Mouse (Mus musculus) ES-E14 (cell line): ENCODE measurements around the gene Clcnkb. TPM values are rescaled to one million over a fixed set of nuclear protein-coding genes. Genes with fewer than 3 reads are reported as not detected.

Experiments used
- DNase-seq: peaks from one replicate; pipeline ENCODE4 v3.0.0-alpha.2; 2013; ENCODE audit warnings: low read depth, low spot score
- H3K27ac ChIP-seq: 2 replicates; pipeline ENCODE4 v1.5.1; 2012; ENCODE audit warnings: low read depth, mild to moderate bottlenecking, low read length, moderate library complexity, mixed read lengths; ENCODE audit not compliant: poor library complexity, insufficient read depth, severe bottlenecking
- H3K36me3 ChIP-seq: 2 replicates; pipeline ENCODE4 v1.6.1; 2012; ENCODE audit warnings: mild to moderate bottlenecking, low read length, moderate library complexity, mixed read lengths; ENCODE audit not compliant: control insufficient read depth, poor library complexity, insufficient read depth, severe bottlenecking
- H3K4me1 ChIP-seq, 2 experiments: fragments of 150-350 bp in 1 of 2; sonication (generic) in 1 of 2; 2 replicates each; pipeline ENCODE4 v1.6.1; 2012; ENCODE audit warnings: low read length in 2 of 2, mild to moderate bottlenecking in 1 of 2, mixed read lengths in 1 of 2; ENCODE audit not compliant: control insufficient read depth in 2 of 2, insufficient read depth in 2 of 2, poor library complexity in 1 of 2
- H3K4me3 ChIP-seq, 2 experiments: fragments of 150-350 bp in 1 of 2; sonication (generic) in 1 of 2; 2 replicates each; pipeline ENCODE4 v1.5.1; 2012; ENCODE audit warnings: low read length in 2 of 2, low read depth in 1 of 2, mild to moderate bottlenecking in 1 of 2, mixed read lengths in 1 of 2; ENCODE audit not compliant: insufficient read depth in 1 of 2, poor library complexity in 1 of 2, severe bottlenecking in 1 of 2
- H3K9ac ChIP-seq: 2 replicates; pipeline ENCODE4 v1.6.1; 2012; ENCODE audit warnings: low read depth, mild to moderate bottlenecking, low read length, mixed read lengths; ENCODE audit not compliant: poor library complexity, insufficient read depth, severe bottlenecking
- H3K9me3 ChIP-seq: fragments of 150-350 bp; sonication (generic); 2 replicates; pipeline ENCODE4 v1.6.1; 2012; ENCODE audit warnings: low read depth, mild to moderate bottlenecking, low read length; ENCODE audit not compliant: control insufficient read depth, insufficient read depth
- CHD2 ChIP-seq: IDR thresholded peaks from 2 replicates; pipeline ENCODE4 v1.6.1; 2014; ENCODE audit warnings: mild to moderate bottlenecking, low read depth, low read length, inconsistent platforms
- HCFC1 ChIP-seq: IDR thresholded peaks from 2 replicates; pipeline ENCODE4 v1.6.1; 2012; ENCODE audit warnings: low read length, inconsistent platforms, borderline replicate concordance; ENCODE audit not compliant: insufficient read depth
- MAFK ChIP-seq: IDR thresholded peaks from 2 replicates; pipeline ENCODE4 v1.6.1; 2014; ENCODE audit warnings: mild to moderate bottlenecking, low read depth, low read length, inconsistent platforms; ENCODE audit not compliant: insufficient read depth
- ZC3H11A ChIP-seq: IDR thresholded peaks from 2 replicates; pipeline ENCODE4 v1.6.1; 2012; ENCODE audit warnings: low read depth, mild to moderate bottlenecking, inconsistent platforms, low read length, borderline replicate concordance
- ZNF384 ChIP-seq: IDR thresholded peaks from 2 replicates; pipeline ENCODE4 v1.6.1; 2012; ENCODE audit warnings: low read depth, low read length, inconsistent platforms
- in situ Hi-C, 2 experiments: fragments of 600-800 bp; cut with MboI; formaldehyde crosslinking; loops; one replicate each; pipeline ENCODE4 v1.15.1; 2025; ENCODE audit warnings: low sequenced_read_pairs in 2 of 2, inconsistent platforms in 1 of 2; ENCODE audit not compliant: unreplicated experiment in 2 of 2
- total RNA-seq: library from RNA; depleted of rRNA; stranded (reverse); fragments of 300-350 nt; gene quantifications from 2 replicates; pipeline ENCODE4 v1.2.3, GENCODE M21; 2012; rRNA removed

Clcnkb gene
- total RNA-seq, 1 experiment: 1.6 TPM

DNA sequence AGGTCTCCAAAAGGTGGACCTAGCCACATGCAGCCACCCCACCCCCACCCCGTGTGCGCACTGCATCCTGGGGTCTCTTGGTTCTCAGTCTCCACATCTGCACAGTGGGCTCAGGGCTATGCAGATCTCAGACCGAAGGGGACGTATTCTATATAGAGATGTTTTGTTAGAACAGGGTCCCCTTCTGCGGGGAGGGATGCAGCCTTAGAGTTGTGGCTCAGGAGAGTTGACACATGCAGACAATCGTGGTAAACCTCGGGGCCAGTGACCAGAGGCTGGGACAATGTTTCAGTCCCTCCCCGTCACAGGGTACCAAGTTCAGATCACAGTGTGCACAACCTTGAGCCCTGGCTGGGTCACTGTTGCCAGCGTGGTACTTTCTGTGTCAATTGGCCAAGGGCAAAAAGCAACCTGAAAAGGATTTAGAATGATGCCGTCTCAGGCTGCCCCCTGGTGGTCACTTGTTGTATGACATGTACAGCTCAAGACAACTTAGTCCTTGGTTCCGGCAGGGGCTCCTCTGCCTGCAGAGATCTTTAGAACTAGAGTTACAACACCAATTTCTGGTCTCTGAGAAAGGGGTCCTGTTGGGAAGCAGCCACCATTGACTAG lies 52.8 kb downstream of the Clcnkb start:
- Histone ChIP-seq H3K9ac (no peak overlapping the region), H3K27ac (no peak overlapping the region), H3K4me3 (no peak overlapping the region), H3K4me1 (peaks cover 5 to 31% of the 10 kb centered on the region in 2 experiments; a peak in 3 of 4 replicates), H3K9me3 (no peaks in the 10 kb centered on the region), H3K36me3 (no peaks in the 10 kb centered on the region)
- in situ Hi-C loops: loop anchor here in 1 of 2 experiments (5.0 kb wide), 1 partner anchor 86 kb away; no protein-coding TSS in a partner anchor
- TF ChIP-seq ZC3H11A (peak; percentile 84; the same call in 1 of the 2 replicates), ZNF384 (no peak)
- DNase-seq: peak; percentile 70

DNA sequence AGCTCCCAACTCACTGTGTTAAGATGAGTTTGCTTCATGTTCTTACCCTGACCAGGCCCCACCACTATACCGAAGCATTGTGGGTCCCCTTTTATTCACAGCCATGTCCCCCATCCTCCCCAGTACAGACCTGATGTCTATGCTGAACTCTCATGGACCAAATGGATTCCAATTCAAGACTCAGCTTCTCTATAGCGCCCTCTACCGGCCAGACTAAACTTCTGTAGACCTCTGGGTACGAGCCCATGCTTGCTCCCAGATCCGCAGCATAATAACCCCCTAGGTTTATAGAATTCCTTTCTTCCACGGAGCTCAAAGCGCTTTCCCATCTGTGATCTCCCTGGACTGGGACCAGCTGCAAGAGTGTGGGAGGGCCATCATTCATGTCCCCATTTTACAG lies 55.0 kb downstream of the Clcnkb start:
- H3K36me3 ChIP-seq: no peaks in the 10 kb centered on the region
- H3K9ac ChIP-seq: 0 out of 2 replicates have a peak overlapping the region, but pooled peaks have one; percentile 12
- H3K9me3 ChIP-seq: no peaks in the 10 kb centered on the region
- H3K27ac ChIP-seq: no peak overlapping the region
- TF ChIP-seq CHD2: no peak
- TF ChIP-seq ZC3H11A: peak; percentile 58; the same call in 1 of the 2 replicates
- DNase-seq: peak; percentile 88
- H3K4me1 ChIP-seq: peaks cover 5 to 31% of the 10 kb centered on the region in 2 experiments; a peak in 3 of 4 replicates
- H3K4me3 ChIP-seq: no peak overlapping the region
- in situ Hi-C loops: loop anchor here in 1 of 2 experiments (5.0 kb wide), 1 partner anchor 84 kb away; no protein-coding TSS in a partner anchor

DNA sequence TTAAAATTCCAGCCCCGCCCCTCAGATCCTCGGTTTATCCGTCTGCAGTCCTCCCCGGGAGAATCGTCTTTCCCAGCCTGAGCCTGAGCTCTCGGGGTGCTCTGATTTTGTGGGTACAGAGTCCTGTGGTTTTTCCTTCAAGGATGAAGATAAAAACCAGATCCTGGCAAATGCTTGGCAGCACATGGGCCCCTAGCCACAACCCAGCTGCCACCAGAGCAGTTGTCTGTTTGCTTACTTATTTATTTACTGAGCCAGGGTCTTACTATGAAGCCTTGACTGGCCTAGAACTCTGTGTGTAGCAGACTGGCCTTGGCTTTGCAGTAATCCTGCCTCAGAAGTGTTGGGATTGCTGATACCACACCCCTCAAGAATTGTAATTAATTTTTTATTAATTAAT lies 56.6 kb downstream of the Clcnkb start:
- no peak overlapping the region for H3K4me3 ChIP-seq
- no peak for DNase-seq
- peaks cover 5 to 32% of the 10 kb centered on the region in 2 experiments; a peak in 3 of 4 replicates for H3K4me1 ChIP-seq
- H3K9ac ChIP-seq: no peak overlapping the region
- no peaks in the 10 kb centered on the region for H3K36me3 ChIP-seq
- in situ Hi-C loops: no loop called here
- no peaks in the 10 kb centered on the region for H3K9me3 ChIP-seq
- TF ChIP-seq CHD2: no peak
- TF ChIP-seq ZNF384: no peak
- no peak for TF ChIP-seq HCFC1
- no peak for TF ChIP-seq MAFK
- no peak for TF ChIP-seq ZC3H11A
- H3K27ac ChIP-seq: no peak overlapping the region

DNA sequence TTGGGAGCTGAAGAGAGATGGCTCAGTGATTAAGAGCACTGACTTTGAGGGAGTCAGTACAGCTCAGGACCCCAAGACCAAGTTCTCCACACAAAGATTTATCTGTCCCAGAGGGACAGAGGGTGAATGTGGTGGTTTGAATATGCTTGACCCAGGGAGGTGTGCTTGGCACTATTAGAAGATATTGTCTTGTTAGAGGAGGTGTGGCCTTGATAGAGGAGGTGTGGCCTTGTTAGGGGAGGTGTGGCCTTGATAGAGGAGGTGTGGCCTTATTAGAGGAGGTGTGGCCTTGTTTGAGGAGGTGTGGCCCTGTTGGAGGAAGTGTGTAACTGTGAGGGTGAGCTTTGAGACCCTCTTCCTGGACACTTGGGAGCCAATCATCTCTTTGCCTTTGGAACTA lies 58.0 kb downstream of the Clcnkb start:
- in situ Hi-C loops: no loop called here
- no peak overlapping the region for H3K4me3 ChIP-seq
- H3K36me3 ChIP-seq: no peaks in the 10 kb centered on the region
- no peak overlapping the region for H3K9ac ChIP-seq
- H3K9me3 ChIP-seq: no peaks in the 10 kb centered on the region
- TF ChIP-seq ZNF384 (no peak), HCFC1 (no peak), ZC3H11A (no peak), CHD2 (no peak), MAFK (no peak)
- H3K27ac ChIP-seq: no peak overlapping the region
- no peak for DNase-seq
- peaks cover 5 to 38% of the 10 kb centered on the region in 2 experiments; a peak in 3 of 4 replicates for H3K4me1 ChIP-seq

Other genes with a start within 250 kb of the Clcnkb start
- gene Rsg1, start 202.1 kb downstream of the Clcnkb start, total RNA-seq: 2.9 and 4.7 TPM in 2 replicates
- 1.7 and 2.3 TPM in 2 replicates for gene Arhgef19, start 176.5 kb downstream of the Clcnkb start, total RNA-seq
- gene Epha2, start 114.8 kb downstream of the Clcnkb start, total RNA-seq: 256 and 507 TPM in 2 replicates
- 2.3 and 2.5 TPM in 2 replicates for gene Fam131c, start 47.8 kb downstream of the Clcnkb start, total RNA-seq
- 0.62 and 0.79 TPM in 2 replicates for gene Clcnka, start 17.3 kb downstream of the Clcnkb start, total RNA-seq
- gene Hspb7, start 4.8 kb upstream of the Clcnkb start, total RNA-seq: not detected in 2 replicates
- gene Srarp, start 20.1 kb upstream of the Clcnkb start, total RNA-seq: not detected in 2 replicates
- gene Zbtb17, start 28.6 kb upstream of the Clcnkb start, total RNA-seq: 30.1 and 37.3 TPM in 2 replicates
- 51.5 and 58.6 TPM in 2 replicates for gene Spen, start 122.6 kb upstream of the Clcnkb start, total RNA-seq
- gene Fblim1, start 190.1 kb upstream of the Clcnkb start, total RNA-seq: 71.3 and 112 TPM in 2 replicates
- 3.9 and 10.1 TPM in 2 replicates for gene Tmem82, start 202.6 kb upstream of the Clcnkb start, total RNA-seq
- gene Slc25a34, start 207.8 kb upstream of the Clcnkb start, total RNA-seq: 0.76 and 0.79 TPM in 2 replicates
- gene Plekhm2, start 248.9 kb upstream of the Clcnkb start, total RNA-seq: 6.2 and 6.8 TPM in 2 replicates